Mouse (Mus musculus): ENCODE results near the gene Cyp4f40. TPM values are rescaled to one million over a fixed set of nuclear protein-coding genes. Genes with fewer than 3 reads are reported as not detected.
"Not testable (repeated sequence)": the region's sequence is repeated elsewhere in the genome, so short reads cannot be mapped to it uniquely, and the experiment has no call there.

Gene Cyp4f40
- total and polyA plus RNA-seq, 3 experiments: not detected

DNA sequence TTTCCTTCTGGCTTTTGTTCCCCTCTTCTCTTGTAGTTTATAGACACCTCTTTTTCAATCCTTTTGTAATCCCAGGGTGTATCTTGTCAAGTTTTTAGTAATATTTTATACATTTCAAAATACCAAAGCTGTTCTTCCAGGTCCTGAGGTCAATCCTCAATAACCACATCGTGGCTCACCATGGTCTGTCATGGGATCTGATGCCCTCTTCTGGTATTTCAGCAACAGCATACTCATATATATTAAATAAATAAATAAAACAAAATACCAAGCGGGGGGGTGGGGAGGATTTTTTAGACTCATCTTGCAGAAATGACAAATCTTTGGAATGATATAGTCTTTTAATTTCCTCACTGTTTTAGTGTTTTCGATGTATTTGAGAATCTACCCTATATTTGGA, 26.8 kb upstream of the Cyp4f40 start:
- 66% methylated on average over 3 of the region's 3 CpGs for WGBS
- Histone ChIP-seq H3K36me3 (ENCODE audit: control insufficient read depth, insufficient read depth, low read length) (no peaks in the 10 kb centered on the region), H3K4me3 (no peak overlapping the region), H3K27me3 (ENCODE audit: control insufficient read depth, insufficient read depth, low read length) (0 out of 2 replicates have a peak, but pooled peaks cover 2% of the 10 kb centered on the region), H3K79me2 (replicated peaks; ENCODE audit: control insufficient read depth, insufficient read depth, low read length) (no peaks in the 10 kb centered on the region), H3K9ac (ENCODE audit: low read depth, low read length) (no peak overlapping the region), H3K4me1 (ENCODE audit: control insufficient read depth, insufficient read depth, low read length) (no peaks in the 10 kb centered on the region), H3K27ac (no peak overlapping the region)
- intact Hi-C loops (cut with DNase I): no loop called here
- DNase-seq: no peak
- TF ChIP-seq CTCF (IDR thresholded peaks at IDR 0.05): 0 out of 2 replicates have a peak, but pooled peaks have one; percentile 9
- no peak for TF ChIP-seq POLR2A (IDR thresholded peaks at IDR 0.05; ENCODE audit: insufficient read depth, low read depth, low read length)
- TF ChIP-seq EP300 (IDR thresholded peaks at IDR 0.05; ENCODE audit: insufficient read depth, low read depth, low read length): no peak

DNA sequence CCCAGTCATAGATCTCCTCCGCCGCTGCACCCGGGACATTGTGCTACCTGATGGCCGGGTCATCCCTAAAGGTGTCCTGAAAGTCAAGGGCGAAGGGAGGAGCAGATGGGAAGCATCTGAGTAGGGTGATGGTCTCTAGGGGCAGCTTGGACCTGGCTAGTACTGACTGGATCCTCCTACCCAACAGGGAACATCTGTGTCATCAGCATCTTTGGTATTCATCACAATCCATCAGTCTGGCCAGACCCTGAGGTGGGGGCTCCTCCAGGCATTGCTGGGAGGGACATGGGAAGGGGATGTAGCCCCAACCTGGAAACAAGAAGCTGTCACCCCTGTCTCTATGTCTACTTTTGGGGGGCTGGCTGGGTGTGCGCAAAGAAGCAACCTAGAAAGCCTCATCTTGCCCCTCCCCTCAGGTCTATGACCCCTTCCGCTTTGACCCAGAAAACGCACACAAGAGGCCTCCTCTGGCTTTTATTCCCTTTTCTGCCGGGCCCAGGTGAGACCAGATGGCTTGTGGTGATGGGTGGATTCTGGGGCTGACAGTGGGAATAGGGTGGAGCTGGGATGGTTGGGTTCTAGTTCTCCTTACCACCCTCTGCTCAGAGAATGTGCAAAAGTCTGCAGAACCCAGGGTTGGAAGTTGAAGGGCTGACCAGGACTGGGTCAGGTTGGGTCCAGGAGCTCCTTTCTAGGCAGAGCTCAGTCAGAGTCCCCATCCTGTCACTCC, 24.3 kb upstream of the Cyp4f40 start:
- H3K27ac ChIP-seq; DNase-seq; H3K36me3 ChIP-seq (ENCODE audit: control insufficient read depth, insufficient read depth, low read length); H3K27me3 ChIP-seq (ENCODE audit: control insufficient read depth, insufficient read depth, low read length); H3K4me1 ChIP-seq (ENCODE audit: control insufficient read depth, insufficient read depth, low read length); H3K9ac ChIP-seq (ENCODE audit: low read depth, low read length); H3K79me2 ChIP-seq (replicated peaks; ENCODE audit: control insufficient read depth, insufficient read depth, low read length): not testable (repeated sequence)
- H3K4me3 ChIP-seq: peak overlapping the region; percentile 4; the same call in 1 of the 2 replicates
- WGBS: 86% methylated on average over 9 of the region's 9 CpGs
- intact Hi-C loops (cut with DNase I): loop anchor here (2.0 kb wide), 1 partner anchor 46 kb away; no protein-coding TSS in a partner anchor

DNA sequence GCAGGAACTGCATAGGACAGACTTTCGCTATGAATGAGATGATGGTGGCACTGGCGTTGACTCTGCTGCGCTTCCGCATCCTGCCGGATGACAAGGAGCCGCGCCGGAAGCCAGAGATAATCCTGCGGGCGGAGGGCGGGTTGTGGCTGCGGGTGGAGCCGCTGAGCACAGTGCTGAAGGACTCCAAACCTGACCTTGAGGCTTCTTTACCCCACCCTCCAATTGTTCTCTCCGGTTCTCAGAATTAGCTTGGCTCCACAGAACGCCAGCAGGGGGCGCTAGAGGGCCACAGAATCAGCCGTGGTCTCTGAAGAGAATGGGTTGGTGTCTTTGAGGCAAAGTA, 23.8 kb upstream of the Cyp4f40 start:
- H3K36me3 ChIP-seq (ENCODE audit: control insufficient read depth, insufficient read depth, low read length): no peaks in the 10 kb centered on the region
- H3K27ac ChIP-seq: no peak overlapping the region
- WGBS: 2% methylated on average over 17 of the region's 17 CpGs
- no peaks in the 10 kb centered on the region for H3K27me3 ChIP-seq (ENCODE audit: control insufficient read depth, insufficient read depth, low read length)
- H3K79me2 ChIP-seq (replicated peaks; ENCODE audit: control insufficient read depth, insufficient read depth, low read length): no peaks in the 10 kb centered on the region
- intact Hi-C loops (cut with DNase I): loop anchor here (2.0 to 5.0 kb wide), 2 partner anchors 46 to 317 kb away; no protein-coding TSS in a partner anchor
- no peaks in the 10 kb centered on the region for H3K4me1 ChIP-seq (ENCODE audit: control insufficient read depth, insufficient read depth, low read length)
- H3K9ac ChIP-seq (ENCODE audit: low read depth, low read length): no peak overlapping the region
- 0 out of 2 replicates have a peak, but pooled peaks have one; percentile 20 for TF ChIP-seq EP300 (IDR thresholded peaks at IDR 0.05; ENCODE audit: insufficient read depth, low read depth, low read length)
- no peak for TF ChIP-seq POLR2A (IDR thresholded peaks at IDR 0.05; ENCODE audit: insufficient read depth, low read depth, low read length)
- peak; percentile 96 for TF ChIP-seq CTCF (IDR thresholded peaks at IDR 0.05)
- H3K4me3 ChIP-seq: peak overlapping the region; percentile 4; the same call in 1 of the 2 replicates
- DNase-seq: peak; percentile 63 to 83

DNA sequence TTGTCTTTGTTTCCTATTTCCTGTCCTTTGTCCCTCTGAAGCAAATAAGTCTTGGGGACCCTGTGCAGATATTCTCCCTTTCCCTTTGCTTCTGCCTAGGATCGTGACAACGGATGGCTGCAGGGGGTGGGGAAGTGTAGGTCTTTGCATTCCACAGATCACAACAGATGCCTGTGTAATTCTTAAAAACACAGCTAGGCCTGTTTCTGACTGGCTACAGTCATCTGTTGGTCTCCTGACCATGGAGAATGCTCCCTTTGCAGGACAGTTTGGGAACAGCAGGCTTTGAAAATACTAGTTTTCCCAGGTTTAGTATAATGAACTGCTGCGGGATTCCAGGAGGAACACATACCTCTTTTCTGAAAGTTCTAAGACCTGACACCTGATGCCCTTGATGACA, 22.4 kb upstream of the Cyp4f40 start:
- H3K4me3 ChIP-seq: no peak overlapping the region
- intact Hi-C loops (cut with DNase I): loop anchor here (5.0 kb wide), 1 partner anchor 316 kb away; no protein-coding TSS in a partner anchor
- H3K9ac ChIP-seq (ENCODE audit: low read depth, low read length): no peak overlapping the region
- H3K27ac ChIP-seq: no peak overlapping the region
- no peaks in the 10 kb centered on the region for H3K79me2 ChIP-seq (replicated peaks; ENCODE audit: control insufficient read depth, insufficient read depth, low read length)
- no peak for DNase-seq
- H3K36me3 ChIP-seq (ENCODE audit: control insufficient read depth, insufficient read depth, low read length): no peaks in the 10 kb centered on the region
- TF ChIP-seq CTCF (IDR thresholded peaks at IDR 0.05): no peak
- H3K4me1 ChIP-seq (ENCODE audit: control insufficient read depth, insufficient read depth, low read length): no peaks in the 10 kb centered on the region
- H3K27me3 ChIP-seq (ENCODE audit: control insufficient read depth, insufficient read depth, low read length): no peaks in the 10 kb centered on the region
- 46% methylated on average over 3 of the region's 3 CpGs for WGBS

DNA sequence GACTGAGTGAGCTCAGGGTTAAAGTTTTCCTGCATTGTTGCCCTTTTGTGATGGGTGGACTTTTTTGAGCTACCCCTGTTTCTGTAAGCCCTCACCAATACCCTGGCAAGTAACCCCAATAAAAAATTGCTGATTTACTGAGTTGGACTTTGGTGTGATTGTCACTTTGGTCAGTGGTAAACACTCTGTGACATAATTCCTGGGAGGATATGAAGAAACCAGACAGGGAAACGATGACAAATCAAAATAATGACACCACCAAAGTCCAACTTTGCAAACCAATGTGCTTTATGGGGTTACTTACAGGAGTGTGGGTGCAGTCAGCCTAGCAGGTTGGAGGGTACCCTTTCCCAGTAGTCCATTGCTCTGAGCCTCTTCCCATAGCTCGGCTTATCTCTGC, 21.5 kb upstream of the Cyp4f40 start:
- no peaks in the 10 kb centered on the region for H3K27me3 ChIP-seq (ENCODE audit: control insufficient read depth, insufficient read depth, low read length)
- H3K4me1 ChIP-seq (ENCODE audit: control insufficient read depth, insufficient read depth, low read length): no peaks in the 10 kb centered on the region
- H3K27ac ChIP-seq: no peak overlapping the region
- H3K4me3 ChIP-seq: no peak overlapping the region
- H3K79me2 ChIP-seq (replicated peaks; ENCODE audit: control insufficient read depth, insufficient read depth, low read length): no peaks in the 10 kb centered on the region
- 76% methylated on average over 2 of the region's 2 CpGs for WGBS
- no peaks in the 10 kb centered on the region for H3K36me3 ChIP-seq (ENCODE audit: control insufficient read depth, insufficient read depth, low read length)
- TF ChIP-seq POLR2A (IDR thresholded peaks at IDR 0.05; ENCODE audit: insufficient read depth, low read depth, low read length) (no peak), CTCF (IDR thresholded peaks at IDR 0.05) (no peak), EP300 (IDR thresholded peaks at IDR 0.05; ENCODE audit: insufficient read depth, low read depth, low read length) (no peak)
- intact Hi-C loops (cut with DNase I): loop anchor here (5.0 kb wide), 1 partner anchor 315 kb away; no protein-coding TSS in a partner anchor
- no peak overlapping the region for H3K9ac ChIP-seq (ENCODE audit: low read depth, low read length)
- no peak for DNase-seq

DNA sequence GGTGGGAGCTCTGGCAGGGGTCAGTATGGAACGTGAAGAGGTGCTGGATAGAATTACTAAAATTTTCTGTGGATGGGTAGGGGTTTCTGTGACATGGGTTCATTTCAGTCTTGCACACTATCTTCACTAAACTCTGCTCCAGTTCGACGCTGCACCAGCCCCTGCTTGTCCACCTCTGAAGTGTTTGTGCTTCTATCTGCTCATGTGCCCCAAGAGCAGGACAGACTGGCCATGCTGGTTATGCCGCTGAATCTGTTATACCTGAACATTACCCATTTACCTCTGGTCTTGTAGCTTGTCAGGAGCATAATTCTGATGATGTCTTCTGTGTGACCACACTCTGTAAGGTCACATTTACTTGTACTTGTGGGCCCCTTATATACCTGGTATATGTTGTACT, 12.1 kb upstream of the Cyp4f40 start:
- H3K79me2 ChIP-seq (replicated peaks; ENCODE audit: control insufficient read depth, insufficient read depth, low read length): no peaks in the 10 kb centered on the region
- no peak overlapping the region for H3K4me3 ChIP-seq
- WGBS: 78% methylated on average over 4 of the region's 4 CpGs
- DNase-seq: no peak
- H3K9ac ChIP-seq (ENCODE audit: low read depth, low read length): no peak overlapping the region
- intact Hi-C loops (cut with DNase I): no loop called here
- TF ChIP-seq CTCF (IDR thresholded peaks at IDR 0.05) (no peak), POLR2A (IDR thresholded peaks at IDR 0.05; ENCODE audit: insufficient read depth, low read depth, low read length) (no peak), EP300 (IDR thresholded peaks at IDR 0.05; ENCODE audit: insufficient read depth, low read depth, low read length) (no peak)
- H3K27me3 ChIP-seq (ENCODE audit: control insufficient read depth, insufficient read depth, low read length): no peaks in the 10 kb centered on the region
- H3K27ac ChIP-seq: no peak overlapping the region
- H3K4me1 ChIP-seq (ENCODE audit: control insufficient read depth, insufficient read depth, low read length): no peaks in the 10 kb centered on the region
- H3K36me3 ChIP-seq (ENCODE audit: control insufficient read depth, insufficient read depth, low read length): no peaks in the 10 kb centered on the region

All from heart, adult 2 months (tissue).